Mouse (Mus musculus): ENCODE data around the gene B430305J03Rik. TPM values are rescaled to one million over a fixed set of nuclear protein-coding genes. Genes with fewer than 3 reads are reported as not detected.

Gene B430305J03Rik
- 0.38 and 0.68 TPM in 2 replicates for polyA plus RNA-seq (2012; rRNA removed)

DNA sequence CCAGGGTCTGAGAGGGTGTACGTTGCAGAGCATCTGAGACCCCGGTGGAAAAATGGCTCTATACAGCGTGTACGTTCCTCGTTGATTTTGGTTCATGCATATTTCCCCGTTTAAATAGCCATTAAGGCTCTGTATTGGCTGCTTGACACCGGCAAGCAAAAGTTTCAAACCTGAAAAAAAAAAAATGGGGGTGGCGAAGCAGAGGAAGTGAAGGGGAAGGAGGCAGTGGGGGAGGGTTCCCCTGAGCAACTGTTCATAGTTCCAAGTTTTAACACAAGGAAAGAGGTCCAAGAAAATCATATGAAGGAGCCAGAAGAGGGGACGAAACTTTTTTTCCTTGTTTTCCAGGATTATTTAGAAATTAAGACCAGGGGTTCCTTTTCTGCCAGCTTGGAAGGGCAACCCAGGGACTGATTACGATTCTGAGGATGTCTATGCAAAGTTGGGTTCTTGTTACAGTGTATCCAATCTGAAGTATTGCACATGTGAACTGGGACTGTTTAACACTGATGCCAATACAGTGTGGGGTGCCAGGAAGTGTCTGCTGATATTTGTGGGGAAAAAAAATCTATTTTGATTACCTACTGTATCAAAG, at the start of gene B430305J03Rik:
B430305J03Rik (minus strand) TSS at position 173 of the 595 bp plus-strand sequence.
- DNase-seq (ENCODE audit: low read depth) = peak; percentile 63
- no peak for TF ChIP-seq POLR2A (IDR thresholded peaks at IDR 0.05; ENCODE audit: borderline replicate concordance, extremely low read depth, insufficient read depth, insufficient read length, poor library complexity, severe bottlenecking)
- TF ChIP-seq CTCF (IDR thresholded peaks at IDR 0.05; ENCODE audit: borderline replicate concordance, extremely low read depth, insufficient read depth, insufficient read length) = no peak

DNA sequence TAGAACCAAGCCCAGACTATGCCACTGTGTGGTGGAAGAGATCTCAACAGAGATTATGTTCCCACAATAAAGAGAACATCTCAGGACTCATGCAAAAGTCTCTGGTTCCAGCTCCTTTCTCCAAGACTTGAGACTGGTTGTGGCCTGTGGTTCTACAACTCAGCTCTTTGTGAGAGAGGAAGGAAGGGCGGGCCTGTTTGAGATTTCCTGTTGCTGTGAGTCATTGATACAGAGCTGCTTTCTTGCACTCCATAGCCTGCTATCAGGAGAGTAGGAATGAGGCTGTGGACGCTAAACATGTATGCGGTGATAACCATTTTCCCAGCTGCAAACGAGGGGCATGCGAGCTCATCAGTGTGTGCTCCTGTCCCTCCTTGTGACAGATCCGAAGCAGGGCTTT, 43.9 kb upstream of the B430305J03Rik start:
- no peak for DNase-seq (ENCODE audit: low read depth)
- no peak for TF ChIP-seq POLR2A (IDR thresholded peaks at IDR 0.05; ENCODE audit: borderline replicate concordance, extremely low read depth, insufficient read depth, insufficient read length, poor library complexity, severe bottlenecking)
- TF ChIP-seq CTCF (IDR thresholded peaks at IDR 0.05; ENCODE audit: borderline replicate concordance, extremely low read depth, insufficient read depth, insufficient read length) = no peak

DNA sequence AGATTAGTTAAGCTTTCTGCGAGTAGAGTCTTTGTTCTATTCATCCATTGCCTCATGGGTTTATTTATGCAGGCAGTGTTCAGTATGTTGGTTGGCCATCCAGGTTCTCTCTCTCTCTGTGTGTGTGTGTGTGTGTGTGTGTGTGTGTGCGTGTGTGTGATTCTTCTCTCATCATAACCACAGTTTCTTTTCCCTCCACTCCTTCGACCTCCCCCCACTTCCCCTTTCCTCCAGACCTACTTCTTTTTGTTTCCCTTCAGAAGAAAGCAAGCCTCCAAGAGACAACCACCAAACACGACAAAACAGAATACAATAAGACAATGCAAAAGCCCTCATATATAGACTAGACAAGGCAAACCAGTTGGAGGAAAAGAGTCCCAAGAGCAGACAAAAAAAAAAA, 41.2 kb upstream of the B430305J03Rik start:
- TF ChIP-seq POLR2A (IDR thresholded peaks at IDR 0.05; ENCODE audit: borderline replicate concordance, extremely low read depth, insufficient read depth, insufficient read length, poor library complexity, severe bottlenecking) = no peak
- TF ChIP-seq CTCF (IDR thresholded peaks at IDR 0.05; ENCODE audit: borderline replicate concordance, extremely low read depth, insufficient read depth, insufficient read length) = no peak
- DNase-seq (ENCODE audit: low read depth) = no peak

GRCm38 (mm10) chr3:61400823-61401387, 35.2 kb upstream of the B430305J03Rik start:
- DNase-seq (ENCODE audit: low read depth) = peak; percentile 40
- TF ChIP-seq POLR2A (IDR thresholded peaks at IDR 0.05; ENCODE audit: borderline replicate concordance, extremely low read depth, insufficient read depth, insufficient read length, poor library complexity, severe bottlenecking) = no peak
- TF ChIP-seq CTCF (IDR thresholded peaks at IDR 0.05; ENCODE audit: borderline replicate concordance, extremely low read depth, insufficient read depth, insufficient read length) = no peak

DNA sequence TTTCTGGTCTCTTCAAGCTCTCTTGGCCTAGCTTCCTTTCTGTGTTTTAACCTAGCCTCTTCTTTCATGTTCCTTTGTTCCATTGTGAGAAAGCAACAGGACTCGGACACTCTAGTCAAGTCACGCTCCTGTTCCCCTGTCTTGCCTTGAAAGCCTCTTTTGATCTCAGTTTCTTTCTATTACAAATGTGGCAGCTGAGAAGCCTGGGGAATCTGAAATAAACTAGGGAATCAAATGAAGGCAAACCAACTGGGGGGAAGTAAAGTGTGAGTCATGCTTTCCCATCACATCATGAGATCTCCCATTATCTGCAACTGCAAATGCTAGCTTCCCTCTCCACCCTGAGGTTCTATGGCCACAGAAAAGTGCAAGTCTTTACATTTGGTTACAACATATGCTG, 31.0 kb upstream of the B430305J03Rik start:
- TF ChIP-seq CTCF (IDR thresholded peaks at IDR 0.05; ENCODE audit: borderline replicate concordance, extremely low read depth, insufficient read depth, insufficient read length) (no peak), POLR2A (IDR thresholded peaks at IDR 0.05; ENCODE audit: borderline replicate concordance, extremely low read depth, insufficient read depth, insufficient read length, poor library complexity, severe bottlenecking) (no peak)
- peak; percentile 53 for DNase-seq (ENCODE audit: low read depth)

DNA sequence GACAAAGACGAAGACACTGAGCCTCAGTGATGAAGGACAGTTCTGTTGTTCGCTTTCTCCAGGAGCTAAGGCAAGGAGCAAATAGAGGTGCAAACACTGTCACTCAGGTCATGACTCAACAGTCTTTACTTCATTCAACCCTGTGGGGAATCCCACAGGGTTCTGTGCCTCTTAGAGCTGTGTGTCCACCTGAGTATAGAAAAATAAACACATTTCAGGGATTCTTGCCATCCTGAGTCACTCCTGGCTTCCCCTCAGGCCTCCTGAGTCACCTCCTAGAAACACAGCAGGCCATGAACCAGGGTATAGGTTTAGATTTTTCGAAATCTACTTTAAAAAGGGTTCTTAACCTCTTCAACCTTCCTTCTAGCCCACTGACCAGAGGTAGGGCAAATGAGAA, 29.6 kb upstream of the B430305J03Rik start:
- TF ChIP-seq CTCF (IDR thresholded peaks at IDR 0.05; ENCODE audit: borderline replicate concordance, extremely low read depth, insufficient read depth, insufficient read length) (no peak), POLR2A (IDR thresholded peaks at IDR 0.05; ENCODE audit: borderline replicate concordance, extremely low read depth, insufficient read depth, insufficient read length, poor library complexity, severe bottlenecking) (no peak)
- no peak for DNase-seq (ENCODE audit: low read depth)

- TF ChIP-seq CTCF (IDR thresholded peaks at IDR 0.05; ENCODE audit: borderline replicate concordance, extremely low read depth, insufficient read depth, insufficient read length) (no peak), POLR2A (IDR thresholded peaks at IDR 0.05; ENCODE audit: borderline replicate concordance, extremely low read depth, insufficient read depth, insufficient read length, poor library complexity, severe bottlenecking) (no peak)
These were observed 27.8 kb upstream of the B430305J03Rik start for GRCm38 (mm10) chr3:61393520-61393919.

DNA sequence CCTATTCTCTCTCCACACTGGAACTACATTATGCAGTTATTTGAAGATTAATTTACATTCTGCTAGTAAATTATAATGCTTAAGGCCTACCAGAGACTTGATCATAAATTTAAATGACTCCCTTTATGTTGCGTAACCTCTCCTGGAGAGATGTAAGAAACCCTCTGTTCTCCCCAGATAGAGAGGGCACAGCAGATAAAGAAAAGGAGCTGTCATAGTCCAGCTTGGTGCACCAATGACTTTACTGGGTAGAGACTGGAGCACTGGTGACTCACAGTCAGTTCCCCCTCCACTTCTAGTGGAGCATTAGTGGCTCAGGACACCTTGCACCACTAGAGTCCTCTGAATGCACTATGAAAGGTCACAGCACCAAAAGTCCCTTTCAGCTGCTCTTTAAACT, 27.1 kb upstream of the B430305J03Rik start:
- TF ChIP-seq POLR2A (IDR thresholded peaks at IDR 0.05; ENCODE audit: borderline replicate concordance, extremely low read depth, insufficient read depth, insufficient read length, poor library complexity, severe bottlenecking) (no peak), CTCF (IDR thresholded peaks at IDR 0.05; ENCODE audit: borderline replicate concordance, extremely low read depth, insufficient read depth, insufficient read length) (no peak)
- DNase-seq (ENCODE audit: low read depth) = no peak

More at GRCm38 (mm10) chr3:61393520-61393919, 27.8 kb upstream of the B430305J03Rik start:
- DNase-seq (ENCODE audit: low read depth) = no peak

GRCm38 (mm10) chr3:61391564-61391963, 25.8 kb upstream of the B430305J03Rik start:
- DNase-seq (ENCODE audit: low read depth) = no peak
- TF ChIP-seq POLR2A (IDR thresholded peaks at IDR 0.05; ENCODE audit: borderline replicate concordance, extremely low read depth, insufficient read depth, insufficient read length, poor library complexity, severe bottlenecking) = no peak
- no peak for TF ChIP-seq CTCF (IDR thresholded peaks at IDR 0.05; ENCODE audit: borderline replicate concordance, extremely low read depth, insufficient read depth, insufficient read length)

DNA sequence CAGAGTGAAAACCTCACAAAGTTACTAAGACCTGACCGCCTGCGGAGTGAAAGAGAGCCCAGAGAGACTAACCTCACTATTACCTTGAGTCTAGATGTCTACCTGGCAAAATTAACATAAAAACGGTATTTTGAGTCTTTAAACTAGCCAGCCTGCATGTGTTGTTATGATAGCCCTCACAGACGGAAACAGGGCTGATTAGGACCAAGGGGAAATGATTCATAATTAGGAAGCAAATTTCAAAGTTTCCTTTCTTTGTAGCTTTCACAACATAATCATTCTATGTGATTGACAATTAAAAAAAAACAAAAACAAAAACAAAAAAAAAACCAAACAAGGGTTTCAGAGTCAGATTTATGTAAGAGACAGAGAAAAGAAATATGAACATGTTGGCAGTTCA, 20.6 kb upstream of the B430305J03Rik start:
- TF ChIP-seq POLR2A (IDR thresholded peaks at IDR 0.05; ENCODE audit: borderline replicate concordance, extremely low read depth, insufficient read depth, insufficient read length, poor library complexity, severe bottlenecking) = no peak
- DNase-seq (ENCODE audit: low read depth) = no peak

GRCm38 (mm10) chr3:61376001-61376400, 10.2 kb upstream of the B430305J03Rik start:
- TF ChIP-seq POLR2A (IDR thresholded peaks at IDR 0.05; ENCODE audit: borderline replicate concordance, extremely low read depth, insufficient read depth, insufficient read length, poor library complexity, severe bottlenecking) (no peak), CTCF (IDR thresholded peaks at IDR 0.05; ENCODE audit: borderline replicate concordance, extremely low read depth, insufficient read depth, insufficient read length) (no peak)
- no peak for DNase-seq (ENCODE audit: low read depth)

GRCm38 (mm10) chr3:61368446-61368845, 2.7 kb upstream of the B430305J03Rik start:
- DNase-seq (ENCODE audit: low read depth) = no peak
- TF ChIP-seq POLR2A (IDR thresholded peaks at IDR 0.05; ENCODE audit: borderline replicate concordance, extremely low read depth, insufficient read depth, insufficient read length, poor library complexity, severe bottlenecking) = no peak

Measured in brain, embryonic 14.5 days (tissue).